Mouse (Mus musculus): ENCODE data around the gene Syn2.

DNA sequence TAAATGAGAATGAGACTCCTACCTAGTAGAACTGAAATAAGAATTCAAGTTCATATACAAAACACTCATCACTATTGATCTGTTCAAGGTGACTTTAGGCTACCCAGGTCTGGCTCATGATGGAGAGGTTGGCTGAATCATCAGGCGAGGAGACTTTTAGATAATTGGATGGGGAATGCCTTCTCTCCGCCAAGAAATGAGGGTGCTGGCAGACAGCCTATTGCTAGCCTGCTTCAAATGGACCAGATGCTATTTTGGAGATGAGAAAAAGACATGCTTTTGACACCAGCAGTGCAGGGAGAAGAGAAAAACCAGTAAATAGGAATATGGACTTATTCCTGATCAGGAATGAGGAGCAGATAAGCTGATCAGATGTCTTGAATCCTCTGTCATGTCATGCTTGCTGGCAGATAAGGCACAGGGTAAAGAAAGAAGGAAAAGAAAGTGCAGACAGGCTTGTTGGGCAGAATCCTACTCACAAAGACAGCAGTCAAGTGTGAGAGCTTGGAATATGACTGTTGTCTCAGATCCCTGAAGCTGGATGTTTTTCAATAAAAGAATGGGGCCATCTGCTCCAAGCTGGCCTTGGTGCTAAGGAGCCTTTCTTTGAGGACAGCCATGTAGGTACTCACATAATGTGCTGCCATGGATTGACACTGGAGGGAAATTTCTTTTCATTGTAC lies 9.9 kb upstream of the Syn2 start:
- TF ChIP-seq POLR2A (IDR thresholded peaks at IDR 0.05; ENCODE audit: insufficient read depth, low read depth, low read length) (no peak), CTCF (IDR thresholded peaks at IDR 0.05) (no peak), EP300 (IDR thresholded peaks at IDR 0.05; ENCODE audit: insufficient read depth, low read depth, low read length) (no peak)
